Mouse (Mus musculus) limb, embryonic 10.5 days (tissue): ENCODE results near the gene Zfp619. TPM values are rescaled to one million over a fixed set of nuclear protein-coding genes. Genes with fewer than 3 reads are reported as not detected.
"Not testable (repeated sequence)": the region's sequence is repeated elsewhere in the genome, so short reads cannot be mapped to it uniquely, and the experiment has no call there.

ENCODE experiments used
- DNase-seq: peaks from one replicate; pipeline ENCODE4 v3.0.0-alpha.2; 2017; ENCODE audit warnings: low spot score
- H3K27ac ChIP-seq: fragments of 300-500 bp; sonication (generic); 2 replicates; pipeline ENCODE4 v1.5.1; 2016; ENCODE audit warnings: mild to moderate bottlenecking
- H3K27me3 ChIP-seq: fragments of 300-500 bp; sonication (generic); 2 replicates; pipeline ENCODE4 v1.6.1; 2016; ENCODE audit warnings: low read depth, mild to moderate bottlenecking; ENCODE audit not compliant: poor library complexity, severe bottlenecking
- H3K36me3 ChIP-seq: fragments of 300-500 bp; sonication (generic); 2 replicates; pipeline ENCODE4 v1.6.1; 2016; ENCODE audit warnings: mild to moderate bottlenecking, moderate library complexity
- H3K4me1 ChIP-seq: fragments of 300-500 bp; sonication (generic); 2 replicates; pipeline ENCODE4 v1.6.1; 2016
- H3K4me3 ChIP-seq: fragments of 300-500 bp; sonication (generic); 2 replicates; pipeline ENCODE4 v1.5.1; 2016; ENCODE audit warnings: mild to moderate bottlenecking, moderate library complexity
- H3K9me3 ChIP-seq: fragments of 300-500 bp; sonication (generic); replicated peaks from 2 replicates; pipeline ENCODE4 v1.6.1; 2016; ENCODE audit warnings: mild to moderate bottlenecking
- WGBS: fragments of 180-500 bp; shearing (Covaris S2); methylation state at CpG from one replicate; pipeline ENCODE4 v1.1.7; 2016; 5-methylcytosine and 5-hydroxymethylcytosine counted together
- polyA plus RNA-seq: library from polyadenylated mRNA; unstranded; fragments of >200 nt; fragmentation: Nextera tagmentation; extraction: Ambion mirVana; gene quantifications from 2 replicates; pipeline ENCODE4 v1.2.1, GENCODE M21; 2016

Gene Zfp619
- polyA plus RNA-seq, 1 experiment from 2014 or later, result 2.5 TPM

- DNase-seq, result no peak
- H3K36me3 ChIP-seq, result no peaks in the 10 kb centered on the region
- no peaks in the 10 kb centered on the region for H3K27me3 ChIP-seq
- H3K4me3 ChIP-seq, result no peak overlapping the region
- no peak overlapping the region for H3K27ac ChIP-seq
- 94% methylated on average over 2 of the region's 2 CpGs for WGBS
- H3K9me3 ChIP-seq, result no peaks in the 10 kb centered on the region
- H3K4me1 ChIP-seq, result peaks cover 11% of the 10 kb centered on the region; the same call in 1 of the 2 replicates
These were observed 31.8 kb downstream of the Zfp619 start for GRCm38 (mm10) chr7:39549336-39549735.

GRCm38 (mm10) chr7:39551976-39552891, 34.7 kb downstream of the Zfp619 start:
- 4% methylated on average over 52 of the region's 52 CpGs for WGBS
- Histone ChIP-seq H3K4me1 (peaks cover 8% of the 10 kb centered on the region; the same call in 1 of the 2 replicates), H3K4me3 (peak overlapping the region; percentile 66), H3K27ac (peak overlapping the region; percentile 94), H3K27me3 (no peaks in the 10 kb centered on the region), H3K36me3 (peaks cover 24% of the 10 kb centered on the region), H3K9me3 (no peaks in the 10 kb centered on the region)
- DNase-seq, result peak; percentile 91

- 23% methylated on average over 5 of the region's 5 CpGs for WGBS
- Histone ChIP-seq H3K36me3 (peaks cover 32% of the 10 kb centered on the region), H3K27ac (peak overlapping the region; percentile 94), H3K27me3 (no peaks in the 10 kb centered on the region), H3K4me1 (peaks cover 8% of the 10 kb centered on the region; the same call in 1 of the 2 replicates), H3K4me3 (peak overlapping the region; percentile 66), H3K9me3 (no peaks in the 10 kb centered on the region)
- DNase-seq, result no peak
These were observed 35.4 kb downstream of the Zfp619 start for GRCm38 (mm10) chr7:39552993-39553392.

GRCm38 (mm10) chr7:39553871-39554270, 36.3 kb downstream of the Zfp619 start:
- H3K27me3 ChIP-seq, result no peaks in the 10 kb centered on the region
- H3K4me3 ChIP-seq, result no peak overlapping the region
- no peaks in the 10 kb centered on the region for H3K9me3 ChIP-seq
- no peak overlapping the region for H3K27ac ChIP-seq
- H3K4me1 ChIP-seq, result peaks cover 8% of the 10 kb centered on the region; the same call in 1 of the 2 replicates
- peaks cover 36% of the 10 kb centered on the region for H3K36me3 ChIP-seq
- WGBS, result 88% methylated on average over 4 of the region's 4 CpGs
- no peak for DNase-seq

- no peak for DNase-seq
These were observed 62.5 kb downstream of the Zfp619 start for GRCm38 (mm10) chr7:39580066-39580465.

GRCm38 (mm10) chr7:39580601-39581000, 63.0 kb downstream of the Zfp619 start:
- no peak for DNase-seq
- no peak overlapping the region for H3K27ac ChIP-seq
- no peaks in the 10 kb centered on the region for H3K27me3 ChIP-seq
- 96% methylated on average over 2 of the region's 2 CpGs for WGBS
- no peak overlapping the region for H3K4me3 ChIP-seq
- no peaks in the 10 kb centered on the region for H3K4me1 ChIP-seq
- no peaks in the 10 kb centered on the region for H3K9me3 ChIP-seq
- H3K36me3 ChIP-seq, result no peaks in the 10 kb centered on the region

More at GRCm38 (mm10) chr7:39580066-39580465, 62.5 kb downstream of the Zfp619 start:
- H3K36me3 ChIP-seq, result no peaks in the 10 kb centered on the region
- H3K27me3 ChIP-seq, result no peaks in the 10 kb centered on the region
- H3K27ac ChIP-seq, result no peak overlapping the region
- H3K9me3 ChIP-seq, result no peaks in the 10 kb centered on the region
- 83% methylated on average over 2 of the region's 2 CpGs for WGBS
- H3K4me1 ChIP-seq, result no peaks in the 10 kb centered on the region
- H3K4me3 ChIP-seq, result no peak overlapping the region

- H3K4me1 ChIP-seq, H3K9me3 ChIP-seq, H3K27me3 ChIP-seq, H3K4me3 ChIP-seq, DNase-seq, H3K36me3 ChIP-seq, H3K27ac ChIP-seq: not testable (repeated sequence)
- WGBS, result 75% methylated on average over 6 of the region's 6 CpGs
These were observed 69.3 kb downstream of the Zfp619 start for GRCm38 (mm10) chr7:39586834-39587233.

GRCm38 (mm10) chr7:39588037-39588436, 70.5 kb downstream of the Zfp619 start:
- DNase-seq, result no peak
- 88% methylated on average over 1 of the region's 1 CpGs for WGBS
- Histone ChIP-seq H3K27me3 (no peaks in the 10 kb centered on the region), H3K27ac (no peak overlapping the region), H3K36me3 (no peaks in the 10 kb centered on the region), H3K9me3 (no peaks in the 10 kb centered on the region), H3K4me1 (no peaks in the 10 kb centered on the region), H3K4me3 (peak overlapping the region; percentile 52)

- DNase-seq, result peak; percentile 56
- under 1% methylated on average over 52 of the region's 62 CpGs for WGBS
- H3K27ac ChIP-seq, result not testable (repeated sequence)
These were observed 71.0 kb downstream of the Zfp619 start for GRCm38 (mm10) chr7:39588471-39589041.

GRCm38 (mm10) chr7:39589044-39589443, 71.5 kb downstream of the Zfp619 start:
- not testable (repeated sequence) for H3K4me1 ChIP-seq, H3K36me3 ChIP-seq, H3K27me3 ChIP-seq, H3K27ac ChIP-seq, DNase-seq, H3K9me3 ChIP-seq
- peak overlapping the region; percentile 52 for H3K4me3 ChIP-seq
- 47% methylated on average over 7 of the region's 7 CpGs for whole genome bisulfite sequencing

More at GRCm38 (mm10) chr7:39588471-39589041, 71.0 kb downstream of the Zfp619 start:
- H3K9me3 ChIP-seq, H3K36me3 ChIP-seq, H3K4me1 ChIP-seq, H3K27me3 ChIP-seq: not testable (repeated sequence)
- peak overlapping the region; percentile 52 for H3K4me3 ChIP-seq

Other genes with a start within 250 kb of the Zfp619 start
- gene Gm5114, start 104.6 kb upstream of the Zfp619 start, polyA plus RNA-seq, result not detected in 2 replicates